8 mouse cellular contexts compared by ENCODE assay signal in the genomic region with DNA sequence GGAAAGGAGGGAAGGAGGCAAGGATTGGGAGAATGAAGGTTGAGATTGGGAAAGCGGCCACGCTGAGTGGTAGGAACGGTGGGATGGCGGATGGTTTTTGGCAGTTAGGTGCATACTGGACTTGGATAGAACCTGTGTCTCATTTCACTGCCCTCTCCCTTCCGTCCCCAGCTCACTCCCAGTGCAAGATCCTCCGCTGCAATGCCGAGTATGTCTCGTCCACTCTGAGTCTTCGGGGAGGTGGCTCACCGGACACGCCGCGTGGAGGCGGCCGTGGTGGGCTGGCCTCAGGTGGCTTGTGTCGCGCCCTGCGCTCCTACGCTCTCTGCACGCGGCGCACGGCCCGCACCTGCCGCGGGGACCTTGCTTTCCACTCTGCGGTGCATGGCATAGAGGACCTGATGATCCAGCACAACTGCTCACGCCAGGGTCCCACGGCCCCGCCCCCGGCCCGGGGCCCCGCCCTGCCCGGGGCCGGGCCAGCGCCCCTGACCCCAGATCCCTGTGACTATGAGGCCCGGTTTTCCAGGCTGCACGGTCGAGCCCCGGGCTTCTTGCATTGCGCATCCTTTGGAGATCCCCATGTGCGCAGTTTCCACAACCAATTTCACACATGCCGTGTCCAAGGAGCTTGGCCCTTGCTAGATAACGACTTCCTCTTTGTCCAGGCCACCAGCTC. TPM values are rescaled to one million over a fixed set of nuclear protein-coding genes. Genes with fewer than 3 reads are reported as not detected.
DNase-seq lines count a peak whose midpoint lies in the region; ATAC-seq lines count a peak whose summit lies in the region.

No protein-coding gene starts in this region.

- peak overlapping the region; percentile 55 for H3K4me3 ChIP-seq in heart, embryonic 16.5 days (ENCODE audit: low read length)
- peak overlapping the region; percentile 48 for H3K4me3 ChIP-seq in liver, embryonic 16.5 days (ENCODE audit: low read depth, low read length)

- ATAC-seq in heart, embryonic 16.5 days (replicated peaks; ENCODE audit: extremely low read depth, insufficient read depth, low FRiP score), result peak; percentile 26; the same call in 1 of the 2 replicates
- ATAC-seq in liver, embryonic 16.5 days (ENCODE audit: low read depth), result peak; percentile 40; the same call in 1 of the 2 replicates

- H3K9ac ChIP-seq in heart, embryonic 16.5 days (ENCODE audit: low read length), result peak overlapping the region; percentile 73
- peak overlapping the region; percentile 25; the same call in 1 of the 2 replicates for H3K9ac ChIP-seq in liver, embryonic 16.5 days (ENCODE audit: low read depth, low read length)

- H3K27ac ChIP-seq in heart, embryonic 16.5 days (ENCODE audit: low read length), result no peak overlapping the region
- no peak overlapping the region for H3K27ac ChIP-seq in liver, embryonic 16.5 days (ENCODE audit: low read length)

- peaks cover 35% of the 10 kb centered on the region for H3K4me1 ChIP-seq in heart, embryonic 16.5 days (ENCODE audit: control insufficient read depth, insufficient read depth, low read length)
- H3K4me1 ChIP-seq in liver, embryonic 16.5 days (ENCODE audit: control insufficient read depth, low read depth, low read length), result peaks cover 2% of the 10 kb centered on the region; the same call in 1 of the 2 replicates

- peak; percentile 31 to 42 for DNase-seq in cerebellum, postnatal 10 days
- no peak for DNase-seq in cerebellum, postnatal 14 days
- peak; percentile 19 for DNase-seq in Muller cell, postnatal 12 days (ENCODE audit: inconsistent ontology term)
- DNase-seq in c-Kit-positive CD71-positive TER-119-positive erythroid progenitor cells, embryonic 14.5 days (ENCODE audit: low spot score), result no peak
- no peak for DNase-seq in ovary, adult 18-20 months (ENCODE audit: low spot score)
- DNase-seq in kidney, adult 18-20 months, result no peak

- H3K27me3 ChIP-seq in heart, embryonic 16.5 days (ENCODE audit: control insufficient read depth, insufficient read depth, low read length), result peaks cover 19% of the 10 kb centered on the region
- peaks cover 39% of the 10 kb centered on the region for H3K27me3 ChIP-seq in liver, embryonic 16.5 days (ENCODE audit: control insufficient read depth, insufficient read depth, low read depth, low read length)

- 3% methylated on average over 44 of the region's 44 CpGs for WGBS in heart, embryonic 16.5 days
- WGBS in liver, embryonic 16.5 days (ENCODE audit: insufficient replicate concordance), result 5% methylated on average over 44 of the region's 44 CpGs

- H3K4me2 ChIP-seq in heart, embryonic 16.5 days (ENCODE audit: low read depth, low read length), result peak overlapping the region; percentile 83
- H3K4me2 ChIP-seq in liver, embryonic 16.5 days (ENCODE audit: low read depth, low read length), result peak overlapping the region; percentile 49

- no peaks in the 10 kb centered on the region; the same call in 1 of the 2 replicates for H3K36me3 ChIP-seq in heart, embryonic 16.5 days (ENCODE audit: control insufficient read depth, insufficient read depth)
- H3K36me3 ChIP-seq in liver, embryonic 16.5 days (ENCODE audit: control insufficient read depth, insufficient read depth), result no peaks in the 10 kb centered on the region

- no peaks in the 10 kb centered on the region for H3K9me3 ChIP-seq in heart, embryonic 16.5 days (replicated peaks; ENCODE audit: control insufficient read depth, low read length)
- H3K9me3 ChIP-seq in liver, embryonic 16.5 days (replicated peaks; ENCODE audit: control insufficient read depth, low read length), result no peaks in the 10 kb centered on the region

RNA-seq across cellular contexts. Expression of a gene that starts 2.0 kb away (rescaled TPM):
- 8.5 and 10.9 TPM in 2 replicates for polyA plus RNA-seq in heart, embryonic 16.5 days (2015; fragmentation: Nextera tagmentation; extraction: Ambion mirVana)
- 9.2 and 12.0 TPM in 2 replicates for polyA plus RNA-seq in liver, embryonic 16.5 days (2015; fragmentation: Nextera tagmentation; extraction: Ambion mirVana)

RNA-seq across cellular contexts. Expression of a gene that starts 30.8 kb away (rescaled TPM):
- polyA plus RNA-seq in heart, embryonic 16.5 days (2015; fragmentation: Nextera tagmentation; extraction: Ambion mirVana), result 209 and 226 TPM in 2 replicates
- polyA plus RNA-seq in liver, embryonic 16.5 days (2015; fragmentation: Nextera tagmentation; extraction: Ambion mirVana), result 49.3 and 51.2 TPM in 2 replicates

RNA-seq across cellular contexts. Expression of a gene that starts 49.8 kb away (rescaled TPM):
- polyA plus RNA-seq in heart, embryonic 16.5 days (2015; fragmentation: Nextera tagmentation; extraction: Ambion mirVana), result 1.3 and 1.4 TPM in 2 replicates
- polyA plus RNA-seq in liver, embryonic 16.5 days (2015; fragmentation: Nextera tagmentation; extraction: Ambion mirVana), result 0.48 and 0.55 TPM in 2 replicates

Comparison
In these comparisons a context has a peak if more than half of its experiments do, and no peak if none do; other contexts are left out.
1. DNase-seq: peak in cerebellum, postnatal 10 days (2 of 2) and Muller cell, postnatal 12 days (single experiment); none in cerebellum, postnatal 14 days (0 of 2), c-Kit-positive CD71-positive TER-119-positive erythroid progenitor cells, embryonic 14.5 days (single experiment), ovary, adult 18-20 months (single experiment) and kidney, adult 18-20 months (single experiment).